Mouse (Mus musculus) liver, postnatal 0 days (tissue): ENCODE results near the gene Spef2. TPM values are rescaled to one million over a fixed set of nuclear protein-coding genes. Genes with fewer than 3 reads are reported as not detected.
"Not testable (repeated sequence)": the region's sequence is repeated elsewhere in the genome, so short reads cannot be mapped to it uniquely, and the experiment has no call there.

Experiments used
- ATAC-seq: fragments of 200-750 bp; cut with Nextera tagmentation; 2 replicates; pipeline ENCODE4 v1.8.0; 2017; ENCODE audit warnings: mild to moderate bottlenecking, moderate library complexity
- DNase-seq: peaks from one replicate; pipeline ENCODE4 v3.0.0-alpha.2; 2016
- H3K27ac ChIP-seq: fragments of 300-500 bp; sonication (generic); 2 replicates; pipeline ENCODE4 v1.5.1; 2014; ENCODE audit warnings: antibody characterized with exemption, moderate library complexity, mild to moderate bottlenecking, low read depth
- H3K27me3 ChIP-seq: fragments of 300-500 bp; sonication (generic); 2 replicates; pipeline ENCODE4 v1.6.1; 2014; ENCODE audit warnings: low read length, control low read depth, mixed read lengths; ENCODE audit not compliant: insufficient read depth
- H3K36me3 ChIP-seq: fragments of 300-500 bp; sonication (generic); replicated peaks from 2 replicates; pipeline ENCODE4 v1.6.1; 2014; ENCODE audit warnings: mild to moderate bottlenecking, control low read depth, low read length, moderate library complexity, mixed read lengths; ENCODE audit not compliant: insufficient read depth
- H3K4me1 ChIP-seq: fragments of 300-500 bp; sonication (generic); 2 replicates; pipeline ENCODE4 v1.6.1; 2014; ENCODE audit warnings: antibody characterized with exemption, mild to moderate bottlenecking, control low read depth; ENCODE audit not compliant: insufficient read depth
- H3K4me2 ChIP-seq: fragments of 300-500 bp; sonication (generic); 2 replicates; pipeline ENCODE4 v1.6.1; 2014; ENCODE audit warnings: low read depth, mild to moderate bottlenecking, low read length, moderate library complexity, mixed read lengths
- H3K4me3 ChIP-seq: fragments of 300-500 bp; sonication (generic); 2 replicates; pipeline ENCODE4 v1.5.1; 2014; ENCODE audit warnings: low read depth, low read length
- H3K9ac ChIP-seq: fragments of 300-500 bp; sonication (generic); replicated peaks from 2 replicates; pipeline ENCODE4 v1.6.1; 2014; ENCODE audit warnings: mild to moderate bottlenecking, moderate library complexity
- H3K9me3 ChIP-seq: fragments of 300-500 bp; sonication (generic); 2 replicates; pipeline ENCODE4 v1.6.1; 2016; ENCODE audit warnings: mild to moderate bottlenecking, control low read depth, low read length, mixed read lengths
- CTCF ChIP-seq: sonication (generic); IDR thresholded peaks from 2 replicates; pipeline ENCODE4 v1.5.1; 2016; ENCODE audit warnings: antibody characterized with exemption, low read depth
- EP300 ChIP-seq: IDR thresholded peaks from 2 replicates; pipeline ENCODE4 v1.6.1; 2016; ENCODE audit warnings: antibody characterized with exemption, low read depth, mild to moderate bottlenecking
- WGBS: fragments of 180-500 bp; shearing (Covaris S2); extraction: QIAGEN DNeasy Blood & Tissue Kit; methylation state at CpG from one replicate; pipeline ENCODE4 v1.1.7; 2014; ENCODE audit not compliant: insufficient replicate concordance; 5-methylcytosine and 5-hydroxymethylcytosine counted together
- polyA plus RNA-seq: library from polyadenylated mRNA; unstranded; fragments of >200 nt; fragmentation: Nextera tagmentation; extraction: Ambion mirVana; gene quantifications from 2 replicates; pipeline ENCODE4 v1.2.1, GENCODE M21; 2015

The Spef2 gene
- polyA plus RNA-seq, 1 experiment from 2014 or later, result 0.12 TPM

GRCm38 (mm10) chr15:9677343-9678036 is 71.2 kb downstream of the Spef2 start:
- WGBS, result 75% methylated on average over 9 of the region's 9 CpGs
- DNase-seq (no peak), ATAC-seq (no peak)
- no peaks in the 10 kb centered on the region for H3K4me1 ChIP-seq
- no peaks in the 10 kb centered on the region for H3K27me3 ChIP-seq
- H3K4me3 ChIP-seq, result no peak overlapping the region
- H3K36me3 ChIP-seq, result no peaks in the 10 kb centered on the region
- H3K9me3 ChIP-seq, result no peaks in the 10 kb centered on the region
- H3K27ac ChIP-seq, result no peak overlapping the region
- H3K4me2 ChIP-seq, result no peak overlapping the region
- no peak for TF ChIP-seq CTCF
- no peak for TF ChIP-seq EP300
- H3K9ac ChIP-seq, result no peak overlapping the region

DNA sequence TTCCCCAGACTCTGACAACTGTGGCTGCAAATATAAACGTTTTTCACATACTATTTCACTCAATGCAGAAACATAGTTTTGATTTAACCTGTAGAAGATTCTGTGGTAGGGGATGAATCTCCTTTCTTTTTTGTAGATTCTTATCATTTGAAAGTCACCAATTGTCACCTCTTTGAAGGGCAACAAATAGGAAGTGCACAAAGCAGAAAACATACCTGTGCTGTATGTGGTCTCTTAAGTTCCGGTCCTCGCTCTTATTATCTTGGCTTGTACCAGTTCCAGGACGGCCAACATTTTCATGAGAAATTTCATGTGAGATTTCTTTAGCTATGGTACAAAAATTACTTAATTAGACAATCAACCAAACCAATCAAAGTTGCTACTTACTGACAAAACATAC is 80.1 kb downstream of the Spef2 start:
- Histone ChIP-seq H3K36me3 (no peaks in the 10 kb centered on the region), H3K27me3 (no peaks in the 10 kb centered on the region), H3K4me2 (no peak overlapping the region), H3K4me3 (no peak overlapping the region), H3K9ac (no peak overlapping the region), H3K9me3 (no peaks in the 10 kb centered on the region), H3K4me1 (no peaks in the 10 kb centered on the region), H3K27ac (no peak overlapping the region)
- 72% methylated on average over 4 of the region's 4 CpGs for WGBS
- no peak for ATAC-seq
- no peak for DNase-seq
- TF ChIP-seq CTCF, result no peak
- TF ChIP-seq EP300, result no peak

DNA sequence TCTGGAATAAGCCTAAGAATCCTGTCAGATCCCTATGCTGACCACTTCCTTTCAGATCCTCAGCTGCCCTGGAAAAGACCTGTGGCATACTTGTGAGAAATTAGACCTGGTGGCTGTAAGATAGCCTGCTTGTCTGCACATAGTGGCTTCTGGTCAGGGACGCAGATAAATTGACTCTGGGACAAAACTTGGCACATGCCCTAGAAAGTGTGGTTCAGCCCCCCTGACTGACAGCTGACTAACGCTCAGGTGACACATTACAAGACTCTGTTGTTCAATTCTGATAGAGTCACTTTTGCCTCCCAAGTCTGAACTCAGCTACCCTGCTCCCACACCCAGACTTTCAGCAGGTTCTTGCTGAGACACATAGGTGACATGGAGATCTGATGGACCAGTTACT is 83.7 kb downstream of the Spef2 start:
- not testable (repeated sequence) for H3K4me2 ChIP-seq, H3K9ac ChIP-seq, DNase-seq, H3K4me3 ChIP-seq, ATAC-seq, H3K27me3 ChIP-seq, H3K4me1 ChIP-seq, H3K27ac ChIP-seq, H3K36me3 ChIP-seq, H3K9me3 ChIP-seq
- WGBS, result 69% methylated on average over 2 of the region's 2 CpGs

- Histone ChIP-seq H3K4me1 (no peaks in the 10 kb centered on the region), H3K9me3 (no peaks in the 10 kb centered on the region), H3K27me3 (no peaks in the 10 kb centered on the region), H3K36me3 (no peaks in the 10 kb centered on the region), H3K4me2 (no peak overlapping the region), H3K9ac (no peak overlapping the region), H3K27ac (no peak overlapping the region), H3K4me3 (no peak overlapping the region)
- no peak for TF ChIP-seq EP300
- no peak for TF ChIP-seq CTCF
- WGBS, result 67% methylated on average over 1 of the region's 1 CpGs
- no peak for ATAC-seq
- no peak for DNase-seq
Measured at GRCm38 (mm10) chr15:9661215-9661614, 87.5 kb downstream of the Spef2 start.

- Histone ChIP-seq H3K9ac (no peak overlapping the region), H3K4me1 (no peaks in the 10 kb centered on the region), H3K4me2 (no peak overlapping the region), H3K27ac (no peak overlapping the region), H3K27me3 (no peaks in the 10 kb centered on the region), H3K36me3 (no peaks in the 10 kb centered on the region), H3K4me3 (no peak overlapping the region), H3K9me3 (no peaks in the 10 kb centered on the region)
- ATAC-seq (no peak), DNase-seq (no peak)
- 80% methylated on average over 12 of the region's 12 CpGs for WGBS
- no peak for TF ChIP-seq CTCF
- no peak for TF ChIP-seq EP300
Measured at GRCm38 (mm10) chr15:9634471-9634870, 114.2 kb downstream of the Spef2 start.

GRCm38 (mm10) chr15:9631657-9632056 is 117.0 kb downstream of the Spef2 start:
- H3K27me3 ChIP-seq, result no peaks in the 10 kb centered on the region
- H3K4me3 ChIP-seq, result no peak overlapping the region
- no peaks in the 10 kb centered on the region for H3K36me3 ChIP-seq
- no peak overlapping the region for H3K9ac ChIP-seq
- no peak overlapping the region for H3K4me2 ChIP-seq
- ATAC-seq (no peak), DNase-seq (no peak)
- H3K9me3 ChIP-seq, result no peaks in the 10 kb centered on the region
- H3K27ac ChIP-seq, result no peak overlapping the region
- WGBS, result 71% methylated on average over 6 of the region's 6 CpGs
- no peaks in the 10 kb centered on the region for H3K4me1 ChIP-seq
- TF ChIP-seq EP300 (no peak), CTCF (no peak)

GRCm38 (mm10) chr15:9629660-9630059 is 119.0 kb downstream of the Spef2 start:
- TF ChIP-seq EP300, result no peak
- no peak for TF ChIP-seq CTCF
- H3K4me1 ChIP-seq, result no peaks in the 10 kb centered on the region
- H3K27me3 ChIP-seq, result no peaks in the 10 kb centered on the region
- no peaks in the 10 kb centered on the region for H3K9me3 ChIP-seq
- H3K4me2 ChIP-seq, result no peak overlapping the region
- H3K27ac ChIP-seq, result no peak overlapping the region
- H3K36me3 ChIP-seq, result no peaks in the 10 kb centered on the region
- H3K9ac ChIP-seq, result no peak overlapping the region
- no peak overlapping the region for H3K4me3 ChIP-seq
- 53% methylated on average over 1 of the region's 1 CpGs for WGBS
- ATAC-seq (no peak), DNase-seq (no peak)
